Mouse (Mus musculus): ENCODE data around the gene Med16. TPM values are rescaled to one million over a fixed set of nuclear protein-coding genes. Genes with fewer than 3 reads are reported as not detected.
A peak's percentile ranks its signal among the peaks of the same experiment; 100 is the strongest.

Med16 gene
- 10 to 100 TPM; 55.7 to 56.2 TPM for total RNA-seq (2021)
- long read RNA-seq, transcript Med16-204 (15 exons, 2,950 nt): major isoform, 37 of 52 reads
- long read RNA-seq, transcript Med16-201 (15 exons, 3,197 nt): minor isoform, 5 of 52 reads
- long read RNA-seq, partial matches to known transcripts: 7 of 52 reads
- long read RNA-seq, other reads (novel, unspliced or antisense): 3 of 52 reads

- peak; percentile 94 to 97 for DNase-seq (ENCODE audit: low spot score in 2 of 2)
Observed at GRCm38 (mm10) chr10:79908167-79909091, at the start of gene Med16. Gene Med16, minus strand, starts transcription at chr10:79908923.

GRCm38 (mm10) chr10:79958140-79958816 is 49.6 kb upstream of the Med16 start:
- DNase-seq (ENCODE audit: low spot score in 2 of 2): peak; percentile 81 to 85

- no peak for DNase-seq (ENCODE audit: low spot score in 2 of 2)
Observed at GRCm38 (mm10) chr10:79956643-79957154, 48.0 kb upstream of the Med16 start.

- no peak for DNase-seq (ENCODE audit: low spot score in 2 of 2)
Observed at GRCm38 (mm10) chr10:79955691-79956090, 47.0 kb upstream of the Med16 start.

- peak in 1 of 2 experiments; percentile 59 for DNase-seq (ENCODE audit: low spot score in 2 of 2)
Observed at GRCm38 (mm10) chr10:79953946-79954345, 45.2 kb upstream of the Med16 start.

- no peak for DNase-seq (ENCODE audit: low spot score in 2 of 2)
Observed at GRCm38 (mm10) chr10:79950661-79951060, 41.9 kb upstream of the Med16 start.

GRCm38 (mm10) chr10:79949873-79950272 is 41.1 kb upstream of the Med16 start:
- DNase-seq (ENCODE audit: low spot score in 2 of 2): no peak

- no peak for DNase-seq (ENCODE audit: low spot score in 2 of 2)
Observed at GRCm38 (mm10) chr10:79947502-79947901, 38.8 kb upstream of the Med16 start.

- no peak for DNase-seq (ENCODE audit: low spot score in 2 of 2)
Observed at GRCm38 (mm10) chr10:79946752-79947322, 38.1 kb upstream of the Med16 start.

- no peak for DNase-seq (ENCODE audit: low spot score in 2 of 2)
Observed at GRCm38 (mm10) chr10:79945507-79946234, 36.9 kb upstream of the Med16 start.

- no peak for DNase-seq (ENCODE audit: low spot score in 2 of 2)
Observed at GRCm38 (mm10) chr10:79943471-79943901, 34.8 kb upstream of the Med16 start.

GRCm38 (mm10) chr10:79942988-79943387 is 34.3 kb upstream of the Med16 start:
- no peak for DNase-seq (ENCODE audit: low spot score in 2 of 2)

- DNase-seq (ENCODE audit: low spot score in 2 of 2): no peak
Observed at GRCm38 (mm10) chr10:79940749-79941148, 32.0 kb upstream of the Med16 start.

GRCm38 (mm10) chr10:79937775-79938526 is 29.2 kb upstream of the Med16 start:
- DNase-seq (ENCODE audit: low spot score in 2 of 2): no peak

- no peak for DNase-seq (ENCODE audit: low spot score in 2 of 2)
Observed at GRCm38 (mm10) chr10:79936911-79937441, 28.3 kb upstream of the Med16 start.

- no peak for DNase-seq (ENCODE audit: low spot score in 2 of 2)
Observed at GRCm38 (mm10) chr10:79936284-79936910, 27.7 kb upstream of the Med16 start.

GRCm38 (mm10) chr10:79934794-79935569 is 26.3 kb upstream of the Med16 start:
- no peak for DNase-seq (ENCODE audit: low spot score in 2 of 2)

GRCm38 (mm10) chr10:79934272-79934721 is 25.6 kb upstream of the Med16 start:
- peak; percentile 84 to 87 for DNase-seq (ENCODE audit: low spot score in 2 of 2)

Measured in layer of hippocampus, postnatal 10 days (tissue).